Mouse (Mus musculus): ENCODE measurements around the gene Plvap. TPM values are rescaled to one million over a fixed set of nuclear protein-coding genes. Genes with fewer than 3 reads are reported as not detected.

Plvap gene
- polyA plus RNA-seq, 1 experiment = 11.0 TPM

- Histone ChIP-seq H3K4me3 (ENCODE audit: insufficient read depth, low read length) (no peak overlapping the region), H3K27ac (ENCODE audit: insufficient read depth, low read length) (no peak overlapping the region), H3K4me1 (ENCODE audit: control insufficient read depth, insufficient read depth, low read length) (no peaks in the 10 kb centered on the region)
- no peak for TF ChIP-seq CTCF (IDR thresholded peaks at IDR 0.05; ENCODE audit: extremely low read depth, insufficient read depth, low read length)
- TF ChIP-seq POLR2A (IDR thresholded peaks at IDR 0.05; ENCODE audit: extremely low read depth, insufficient read depth, low read length) = no peak
Measured at GRCm38 (mm10) chr8:71451777-71452176, 59.8 kb downstream of the Plvap start.

DNA sequence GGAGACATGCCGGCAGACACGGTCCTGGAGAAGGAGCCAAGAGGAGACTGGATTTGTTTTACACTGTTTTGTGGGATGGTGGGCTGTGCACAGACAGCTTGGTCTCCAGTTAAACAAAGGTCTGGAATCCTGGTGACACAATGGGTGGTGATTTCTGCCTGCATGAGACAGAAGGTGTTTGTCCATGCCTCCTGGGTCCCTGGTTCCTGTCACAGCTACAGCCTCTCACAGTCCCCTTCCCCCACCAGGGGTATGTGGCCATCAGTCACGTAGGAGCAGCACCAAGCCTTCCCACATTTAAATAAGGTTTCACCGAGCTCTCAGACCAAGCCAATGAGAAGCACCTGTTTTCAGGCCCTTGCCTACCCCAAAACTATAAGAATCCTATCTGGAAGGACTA, 60.2 kb downstream of the Plvap start:
- Histone ChIP-seq H3K4me3 (ENCODE audit: insufficient read depth, low read length) (no peak overlapping the region), H3K4me1 (ENCODE audit: control insufficient read depth, insufficient read depth, low read length) (no peaks in the 10 kb centered on the region), H3K27ac (ENCODE audit: insufficient read depth, low read length) (no peak overlapping the region)
- TF ChIP-seq CTCF (IDR thresholded peaks at IDR 0.05; ENCODE audit: extremely low read depth, insufficient read depth, low read length) = no peak

Other genes starting within 250 kb of the Plvap start
- gene Myo9b, start 239.0 kb downstream of the Plvap start, polyA plus RNA-seq (2012; rRNA removed) = 28.5 and 29.8 TPM in 2 replicates
- gene Haus8, start 238.8 kb downstream of the Plvap start, polyA plus RNA-seq (2012; rRNA removed) = 10.2 and 10.3 TPM in 2 replicates
- gene Use1, start 144.9 kb downstream of the Plvap start, polyA plus RNA-seq (2012; rRNA removed) = 181 and 187 TPM in 2 replicates
- 13.5 and 13.6 TPM in 2 replicates for gene Ocel1, start 140.5 kb downstream of the Plvap start, polyA plus RNA-seq (2012; rRNA removed)
- 38.9 and 40.8 TPM in 2 replicates for gene Nr2f6, start 129.8 kb downstream of the Plvap start, polyA plus RNA-seq (2012; rRNA removed)
- gene Ushbp1, start 116.0 kb downstream of the Plvap start, polyA plus RNA-seq (2012; rRNA removed) = 9.0 and 10.9 TPM in 2 replicates
- 132 and 137 TPM in 2 replicates for gene Babam1, start 114.9 kb downstream of the Plvap start, polyA plus RNA-seq (2012; rRNA removed)
- 0.45 and 0.96 TPM in 2 replicates for gene Ankle1, start 105.7 kb downstream of the Plvap start, polyA plus RNA-seq (2012; rRNA removed)
- 475 and 506 TPM in 2 replicates for gene Abhd8, start 48.1 kb downstream of the Plvap start, polyA plus RNA-seq (2012; rRNA removed)
- gene Mrpl34, start 46.8 kb downstream of the Plvap start, polyA plus RNA-seq (2012; rRNA removed) = 47.8 and 50.0 TPM in 2 replicates
- 115 and 126 TPM in 2 replicates for gene Dda1, start 42.6 kb downstream of the Plvap start, polyA plus RNA-seq (2012; rRNA removed)
- gene Ano8, start 25.8 kb downstream of the Plvap start, polyA plus RNA-seq (2012; rRNA removed) = 69.2 and 75.1 TPM in 2 replicates
- 35.0 and 37.4 TPM in 2 replicates for gene Gtpbp3, start 23.6 kb downstream of the Plvap start, polyA plus RNA-seq (2012; rRNA removed)
- not detected in 2 replicates for gene Ccdc194, start 14.0 kb upstream of the Plvap start, polyA plus RNA-seq (2012; rRNA removed)
- gene Bst2, start 25.7 kb upstream of the Plvap start, polyA plus RNA-seq (2012; rRNA removed) = 20.0 and 20.5 TPM in 2 replicates
- 95.4 and 100 TPM in 2 replicates for gene Mvb12a, start 31.2 kb upstream of the Plvap start, polyA plus RNA-seq (2012; rRNA removed)
- 0.19 and 0.30 TPM in 2 replicates for gene Tmem221, start 47.1 kb upstream of the Plvap start, polyA plus RNA-seq (2012; rRNA removed)
- 0.04 and 0.08 TPM in 2 replicates for gene Nxnl1, start 54.8 kb upstream of the Plvap start, polyA plus RNA-seq (2012; rRNA removed)
- 146 and 167 TPM in 2 replicates for gene Slc27a1, start 57.1 kb upstream of the Plvap start, polyA plus RNA-seq (2012; rRNA removed)
- 34.3 and 35.4 TPM in 2 replicates for gene Pgls, start 80.4 kb upstream of the Plvap start, polyA plus RNA-seq (2012; rRNA removed)
- 2.8 and 3.4 TPM in 2 replicates for gene Fam129c, start 85.9 kb upstream of the Plvap start, polyA plus RNA-seq (2012; rRNA removed)
- gene Colgalt1, start 99.2 kb upstream of the Plvap start, polyA plus RNA-seq (2012; rRNA removed) = 100 and 104 TPM in 2 replicates
- 199 and 221 TPM in 2 replicates for gene Unc13a, start 160.0 kb upstream of the Plvap start, polyA plus RNA-seq (2012; rRNA removed)
- gene Jak3, start 164.5 kb upstream of the Plvap start, polyA plus RNA-seq (2012; rRNA removed) = 6.0 and 6.1 TPM in 2 replicates
- gene Insl3, start 177.5 kb upstream of the Plvap start, polyA plus RNA-seq (2012; rRNA removed) = 1.4 and 1.6 TPM in 2 replicates
- gene B3gnt3, start 190.0 kb upstream of the Plvap start, polyA plus RNA-seq (2012; rRNA removed) = 0.74 and 0.86 TPM in 2 replicates
- gene Fcho1, start 214.0 kb upstream of the Plvap start, polyA plus RNA-seq (2012; rRNA removed) = 218 and 247 TPM in 2 replicates

Data from cortical plate, adult 2 months (tissue).